Mouse (Mus musculus): ENCODE measurements around the gene Cyp1b1. TPM values are rescaled to one million over a fixed set of nuclear protein-coding genes. Genes with fewer than 3 reads are reported as not detected.

Gene Cyp1b1
- polyA plus RNA-seq, 1 experiment from 2014 or later, result 1.6 TPM

- Histone ChIP-seq H3K9me3 (no peaks in the 10 kb centered on the region), H3K4me2 (no peak overlapping the region), H3K36me3 (no peaks in the 10 kb centered on the region), H3K9ac (no peak overlapping the region), H3K4me1 (peaks cover 9% of the 10 kb centered on the region), H3K4me3 (no peak overlapping the region), H3K27ac (replicated peaks) (no peak overlapping the region), H3K27me3 (replicated peaks) (no peaks in the 10 kb centered on the region)
- ATAC-seq (ENCODE audit: extremely low read depth, insufficient number of reproducible peaks, low FRiP score, low TSS enrichment), result no peak
- 59% methylated on average over 5 of the region's 5 CpGs for WGBS
Observed at GRCm38 (mm10) chr17:79738847-79739498, 24.1 kb upstream of the Cyp1b1 start.

- ATAC-seq (ENCODE audit: extremely low read depth, insufficient number of reproducible peaks, low FRiP score, low TSS enrichment), result no peak
- WGBS, result 50% methylated on average over 3 of the region's 3 CpGs
- H3K4me3 ChIP-seq, result no peak overlapping the region
- H3K36me3 ChIP-seq, result no peaks in the 10 kb centered on the region
- no peak overlapping the region for H3K4me2 ChIP-seq
- H3K27ac ChIP-seq (replicated peaks), result no peak overlapping the region
- H3K9ac ChIP-seq, result no peak overlapping the region
- H3K4me1 ChIP-seq, result peaks cover 9% of the 10 kb centered on the region
- H3K9me3 ChIP-seq, result no peaks in the 10 kb centered on the region
- no peaks in the 10 kb centered on the region for H3K27me3 ChIP-seq (replicated peaks)
Observed at GRCm38 (mm10) chr17:79737598-79737997, 22.7 kb upstream of the Cyp1b1 start.

- Histone ChIP-seq H3K4me2 (no peak overlapping the region), H3K36me3 (no peaks in the 10 kb centered on the region), H3K27ac (replicated peaks) (no peak overlapping the region), H3K4me1 (peaks cover 40% of the 10 kb centered on the region), H3K9me3 (no peaks in the 10 kb centered on the region), H3K4me3 (no peak overlapping the region), H3K27me3 (replicated peaks) (0 out of 2 replicates have a peak, but pooled peaks cover 2% of the 10 kb centered on the region), H3K9ac (no peak overlapping the region)
- ATAC-seq (ENCODE audit: extremely low read depth, insufficient number of reproducible peaks, low FRiP score, low TSS enrichment), result no peak
- 60% methylated on average over 4 of the region's 4 CpGs for WGBS
Observed at GRCm38 (mm10) chr17:79733039-79733438, 18.2 kb upstream of the Cyp1b1 start.

- H3K9ac ChIP-seq, result peak overlapping the region; percentile 58; the same call in 1 of the 2 replicates
- H3K27me3 ChIP-seq (replicated peaks), result 0 out of 2 replicates have a peak, but pooled peaks cover 5% of the 10 kb centered on the region
- peak overlapping the region; percentile 44 for H3K4me2 ChIP-seq
- H3K4me3 ChIP-seq, result no peak overlapping the region
- no peaks in the 10 kb centered on the region for H3K36me3 ChIP-seq
- WGBS, result 20% methylated on average over 8 of the region's 8 CpGs
- peaks cover 41% of the 10 kb centered on the region for H3K4me1 ChIP-seq
- ATAC-seq (ENCODE audit: extremely low read depth, insufficient number of reproducible peaks, low FRiP score, low TSS enrichment), result no peak
- no peak overlapping the region for H3K27ac ChIP-seq (replicated peaks)
- H3K9me3 ChIP-seq, result no peaks in the 10 kb centered on the region
Observed at GRCm38 (mm10) chr17:79730988-79731387, 16.1 kb upstream of the Cyp1b1 start.

- 20% methylated on average over 16 of the region's 16 CpGs for WGBS
- no peak overlapping the region; the same call in 1 of the 2 replicates for H3K9ac ChIP-seq
- H3K27ac ChIP-seq (replicated peaks), result peak overlapping the region; percentile 65
Observed at GRCm38 (mm10) chr17:79728585-79729503, 14.0 kb upstream of the Cyp1b1 start.

GRCm38 (mm10) chr17:79728053-79728584 lies 13.3 kb upstream of the Cyp1b1 start:
- Histone ChIP-seq H3K9ac (no peak overlapping the region; the same call in 1 of the 2 replicates), H3K27me3 (replicated peaks) (0 out of 2 replicates have a peak, but pooled peaks cover 5% of the 10 kb centered on the region), H3K9me3 (no peaks in the 10 kb centered on the region), H3K4me3 (peak overlapping the region; percentile 37), H3K4me1 (peaks cover 41% of the 10 kb centered on the region), H3K36me3 (no peaks in the 10 kb centered on the region), H3K27ac (replicated peaks) (peak overlapping the region; percentile 65), H3K4me2 (peak overlapping the region; percentile 65)
- no peak for ATAC-seq (ENCODE audit: extremely low read depth, insufficient number of reproducible peaks, low FRiP score, low TSS enrichment)
- 29% methylated on average over 14 of the region's 14 CpGs for WGBS

More at GRCm38 (mm10) chr17:79728585-79729503, 14.0 kb upstream of the Cyp1b1 start:
- Histone ChIP-seq H3K27me3 (replicated peaks) (0 out of 2 replicates have a peak, but pooled peaks cover 5% of the 10 kb centered on the region), H3K4me1 (peaks cover 41% of the 10 kb centered on the region), H3K36me3 (no peaks in the 10 kb centered on the region), H3K4me2 (peak overlapping the region; percentile 65), H3K4me3 (peak overlapping the region; percentile 37), H3K9me3 (no peaks in the 10 kb centered on the region)
- ATAC-seq (ENCODE audit: extremely low read depth, insufficient number of reproducible peaks, low FRiP score, low TSS enrichment), result peak; percentile 42; the same call in 1 of the 2 replicates

- no peak overlapping the region for H3K27ac ChIP-seq (replicated peaks)
- peaks cover 38% of the 10 kb centered on the region for H3K4me1 ChIP-seq
- no peak overlapping the region for H3K4me2 ChIP-seq
- 0 out of 2 replicates have a peak, but pooled peaks cover 5% of the 10 kb centered on the region for H3K27me3 ChIP-seq (replicated peaks)
- ATAC-seq (ENCODE audit: extremely low read depth, insufficient number of reproducible peaks, low FRiP score, low TSS enrichment), result no peak
- H3K9me3 ChIP-seq, result no peaks in the 10 kb centered on the region
- H3K4me3 ChIP-seq, result no peak overlapping the region
- H3K9ac ChIP-seq, result no peak overlapping the region
- H3K36me3 ChIP-seq, result no peaks in the 10 kb centered on the region
- WGBS, result 72% methylated on average over 5 of the region's 5 CpGs
Observed at GRCm38 (mm10) chr17:79726613-79727012, 11.8 kb upstream of the Cyp1b1 start.

- H3K4me3 ChIP-seq, result no peak overlapping the region
Observed at GRCm38 (mm10) chr17:79720681-79721080, 5.8 kb upstream of the Cyp1b1 start.

GRCm38 (mm10) chr17:79715649-79716143 lies 835 bp upstream of the Cyp1b1 start:
- H3K36me3 ChIP-seq, result no peaks in the 10 kb centered on the region
- H3K4me3 ChIP-seq, result peak overlapping the region; percentile 57
- under 1% methylated on average over 31 of the region's 42 CpGs for WGBS
- H3K4me1 ChIP-seq, result peaks cover 34% of the 10 kb centered on the region
- peaks cover 62% of the 10 kb centered on the region for H3K27me3 ChIP-seq (replicated peaks)
- H3K9me3 ChIP-seq, result no peaks in the 10 kb centered on the region
- H3K4me2 ChIP-seq, result peak overlapping the region; percentile 79
- ATAC-seq (ENCODE audit: extremely low read depth, insufficient number of reproducible peaks, low FRiP score, low TSS enrichment), result peak; percentile 69; the same call in 1 of the 2 replicates
- H3K9ac ChIP-seq, result peak overlapping the region; percentile 74
- no peak overlapping the region for H3K27ac ChIP-seq (replicated peaks)

More at GRCm38 (mm10) chr17:79720681-79721080, 5.8 kb upstream of the Cyp1b1 start:
- H3K9ac ChIP-seq, result no peak overlapping the region
- H3K4me2 ChIP-seq, result no peak overlapping the region
- 57% methylated on average over 7 of the region's 7 CpGs for WGBS
- peaks cover 4% of the 10 kb centered on the region; the same call in 1 of the 2 replicates for H3K4me1 ChIP-seq
- H3K36me3 ChIP-seq, result no peaks in the 10 kb centered on the region
- no peak overlapping the region for H3K27ac ChIP-seq (replicated peaks)
- no peak for ATAC-seq (ENCODE audit: extremely low read depth, insufficient number of reproducible peaks, low FRiP score, low TSS enrichment)
- H3K27me3 ChIP-seq (replicated peaks), result peaks cover 18% of the 10 kb centered on the region
- no peaks in the 10 kb centered on the region for H3K9me3 ChIP-seq

- H3K4me2 ChIP-seq, result peak overlapping the region; percentile 79
- peaks cover 74% of the 10 kb centered on the region for H3K27me3 ChIP-seq (replicated peaks)
- H3K9ac ChIP-seq, result peak overlapping the region; percentile 74
- peaks cover 34% of the 10 kb centered on the region for H3K4me1 ChIP-seq
- ATAC-seq (ENCODE audit: extremely low read depth, insufficient number of reproducible peaks, low FRiP score, low TSS enrichment), result no peak
- no peak overlapping the region for H3K27ac ChIP-seq (replicated peaks)
- WGBS, result 2% methylated on average over 16 of the region's 16 CpGs
- H3K36me3 ChIP-seq, result no peaks in the 10 kb centered on the region
- H3K9me3 ChIP-seq, result no peaks in the 10 kb centered on the region
- H3K4me3 ChIP-seq, result peak overlapping the region; percentile 57
Observed at GRCm38 (mm10) chr17:79714368-79714895, 429 bp downstream of the Cyp1b1 start.

Measured in heart, embryonic 13.5 days (tissue).